Mouse (Mus musculus) embryonic facial prominence, embryonic 14.5 days (tissue): ENCODE data around the gene Bloc1s4. TPM values are rescaled to one million over a fixed set of nuclear protein-coding genes. Genes with fewer than 3 reads are reported as not detected.

Source experiments
- ATAC-seq: fragments of 200-750 bp; cut with Nextera tagmentation; 2 replicates; pipeline ENCODE4 v1.8.0; 2017; ENCODE audit warnings: low read depth, moderate number of reproducible peaks, moderate TSS enrichment
- DNase-seq: peaks from one replicate; pipeline ENCODE4 v3.0.0-alpha.2; 2015; ENCODE audit warnings: low spot score
- H3K27ac ChIP-seq: fragments of 300-500 bp; sonication (generic); replicated peaks from 2 replicates; pipeline ENCODE4 v1.5.1; 2014; ENCODE audit warnings: low read depth, mild to moderate bottlenecking, low read length, moderate library complexity
- H3K27me3 ChIP-seq: fragments of 300-500 bp; sonication (generic); replicated peaks from 2 replicates; pipeline ENCODE4 v1.6.1; 2014; ENCODE audit warnings: low read length; ENCODE audit not compliant: control insufficient read depth, insufficient read depth
- H3K36me3 ChIP-seq: fragments of 300-500 bp; sonication (generic); 2 replicates; pipeline ENCODE4 v1.6.1; 2014; ENCODE audit warnings: low read length, mixed read lengths; ENCODE audit not compliant: control insufficient read depth, insufficient read depth
- H3K4me1 ChIP-seq: fragments of 300-500 bp; sonication (generic); 2 replicates; pipeline ENCODE4 v1.6.1; 2014; ENCODE audit warnings: antibody characterized with exemption, low read length; ENCODE audit not compliant: control insufficient read depth, insufficient read depth
- H3K4me2 ChIP-seq: fragments of 300-500 bp; sonication (generic); 2 replicates; pipeline ENCODE4 v1.6.1; 2014; ENCODE audit warnings: low read depth, mild to moderate bottlenecking, low read length, moderate library complexity, mixed read lengths
- H3K4me3 ChIP-seq: fragments of 300-500 bp; sonication (generic); 2 replicates; pipeline ENCODE4 v1.5.1; 2014; ENCODE audit warnings: low read depth, mild to moderate bottlenecking, low read length
- H3K9ac ChIP-seq: fragments of 300-500 bp; sonication (generic); 2 replicates; pipeline ENCODE4 v1.6.1; 2014; ENCODE audit warnings: low read depth, mild to moderate bottlenecking, low read length, moderate library complexity, mixed read lengths
- H3K9me3 ChIP-seq: fragments of 300-500 bp; sonication (generic); 2 replicates; pipeline ENCODE4 v1.6.1; 2016; ENCODE audit warnings: low read length; ENCODE audit not compliant: control insufficient read depth
- WGBS: fragments of 180-500 bp; shearing (Covaris S2); extraction: QIAGEN DNeasy Blood & Tissue Kit; methylation state at CpG from one replicate; pipeline ENCODE4 v1.1.7; 2014; 5-methylcytosine and 5-hydroxymethylcytosine counted together
- polyA plus RNA-seq: library from polyadenylated mRNA; unstranded; fragments of >200 nt; fragmentation: Nextera tagmentation; extraction: Ambion mirVana; gene quantifications from 2 replicates; pipeline ENCODE4 v1.2.1, GENCODE M21; 2014

The Bloc1s4 gene
- polyA plus RNA-seq, 1 experiment from 2014 or later, result 27.8 TPM

GRCm38 (mm10) chr5:36704684-36705083, 43.8 kb downstream of the Bloc1s4 start:
- no peak overlapping the region for H3K4me3 ChIP-seq
- no peaks in the 10 kb centered on the region for H3K27me3 ChIP-seq
- no peak overlapping the region for H3K4me2 ChIP-seq
- H3K36me3 ChIP-seq, result no peaks in the 10 kb centered on the region
- H3K9ac ChIP-seq, result no peak overlapping the region
- ATAC-seq (no peak), DNase-seq (no peak)
- no peaks in the 10 kb centered on the region for H3K4me1 ChIP-seq
- 74% methylated on average over 6 of the region's 6 CpGs for WGBS
- no peaks in the 10 kb centered on the region for H3K9me3 ChIP-seq
- H3K27ac ChIP-seq, result no peak overlapping the region

DNA sequence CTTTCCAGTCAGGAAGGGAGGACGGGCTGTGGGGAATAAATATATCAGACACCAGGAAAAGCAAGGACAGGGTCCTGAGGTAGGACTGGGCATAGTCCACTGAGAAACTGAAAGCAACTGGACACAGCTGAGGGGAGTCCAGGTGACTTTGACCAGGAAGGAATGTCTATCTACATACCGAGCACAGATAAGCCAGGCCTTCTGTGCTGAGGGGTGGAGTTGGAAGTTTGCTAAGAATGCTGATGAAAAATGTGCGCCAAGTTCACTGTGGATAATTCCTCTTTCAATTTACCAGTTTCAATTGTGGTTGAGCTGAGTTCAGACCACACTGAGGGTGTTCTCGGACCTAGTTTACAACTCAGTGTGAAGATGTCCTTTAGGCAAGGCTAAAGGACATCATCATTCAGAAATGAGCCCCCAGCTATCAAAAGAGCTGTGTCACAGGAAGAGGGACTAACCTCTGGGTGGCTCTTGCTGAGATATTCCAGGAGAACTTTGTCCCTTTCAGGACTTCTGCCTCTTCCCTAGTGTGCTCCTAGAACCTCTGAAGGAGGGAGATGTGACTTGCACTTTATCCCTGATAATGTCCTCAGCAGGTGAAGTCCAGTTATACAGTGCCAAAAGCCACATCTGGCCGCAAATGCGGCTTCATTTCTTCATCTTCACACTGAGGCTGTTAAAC, 47.4 kb downstream of the Bloc1s4 start:
- WGBS, result 76% methylated on average over 6 of the region's 6 CpGs
- H3K9ac ChIP-seq, result no peak overlapping the region
- H3K36me3 ChIP-seq, result no peaks in the 10 kb centered on the region
- no peak for DNase-seq
- H3K4me1 ChIP-seq, result no peaks in the 10 kb centered on the region
- no peak overlapping the region for H3K27ac ChIP-seq
- no peak overlapping the region for H3K4me3 ChIP-seq
- H3K27me3 ChIP-seq, result no peaks in the 10 kb centered on the region
- H3K4me2 ChIP-seq, result no peak overlapping the region
- ATAC-seq, result no peak
- no peaks in the 10 kb centered on the region for H3K9me3 ChIP-seq

DNA sequence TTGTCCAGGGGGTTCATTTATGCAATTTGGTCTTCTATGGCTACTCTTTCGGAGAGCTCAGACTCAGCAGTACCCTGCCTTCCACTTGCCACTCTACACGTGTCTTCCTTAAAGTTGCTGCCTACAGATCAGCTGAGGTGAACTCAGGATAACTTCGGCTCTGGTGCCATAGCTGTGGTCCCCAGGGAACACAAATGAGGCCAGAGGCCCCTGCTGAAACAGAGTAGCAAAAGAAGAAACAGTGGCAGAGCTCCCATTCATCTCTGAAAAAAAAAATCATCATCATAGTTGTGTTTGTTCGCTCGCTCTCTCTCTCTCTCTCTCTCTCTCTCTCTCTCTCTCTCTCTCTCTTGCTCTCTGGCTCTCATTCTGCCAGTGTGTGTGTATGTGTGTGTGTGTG, 49.8 kb downstream of the Bloc1s4 start:
- no peak for ATAC-seq
- Histone ChIP-seq H3K9me3 (no peaks in the 10 kb centered on the region), H3K4me3 (no peak overlapping the region), H3K4me2 (no peak overlapping the region), H3K36me3 (no peaks in the 10 kb centered on the region), H3K27me3 (no peaks in the 10 kb centered on the region), H3K4me1 (peaks cover 5% of the 10 kb centered on the region; the same call in 1 of the 2 replicates), H3K27ac (no peak overlapping the region), H3K9ac (no peak overlapping the region)
- WGBS, result 59% methylated on average over 5 of the region's 5 CpGs
- DNase-seq, result no peak

DNA sequence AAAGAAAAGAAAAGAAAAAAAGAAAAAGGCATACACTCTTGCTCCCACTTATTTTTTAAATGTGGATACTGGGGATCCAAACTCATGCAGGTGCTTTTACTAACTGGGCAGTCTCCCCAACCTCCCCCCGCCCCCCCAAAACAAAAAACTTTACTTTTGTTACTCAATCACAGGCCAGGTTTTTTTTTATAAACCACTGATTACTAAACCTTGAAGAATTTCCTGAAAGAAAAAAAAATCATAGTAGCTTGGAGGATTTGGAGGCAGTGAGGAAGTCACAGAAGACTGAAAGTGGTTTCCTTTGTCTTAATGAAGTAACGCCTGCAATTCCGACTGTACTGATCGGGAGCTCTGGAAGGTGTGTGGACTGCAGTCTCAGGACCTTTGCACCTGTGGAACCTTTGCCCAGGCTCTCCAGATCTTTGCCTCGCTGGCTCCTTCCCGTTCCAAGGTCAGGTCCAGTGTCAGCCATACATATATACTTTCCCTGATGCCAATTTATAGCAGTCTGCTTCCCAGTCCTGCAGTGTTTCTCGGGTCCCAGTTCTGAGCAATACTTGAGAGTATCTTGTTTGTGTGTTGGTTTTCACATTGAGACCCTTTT, 50.3 kb downstream of the Bloc1s4 start:
- no peak overlapping the region for H3K4me3 ChIP-seq

More for the DNA sequence above, 50.3 kb downstream of the Bloc1s4 start:
- H3K4me1 ChIP-seq, result peaks cover 10% of the 10 kb centered on the region; the same call in 1 of the 2 replicates
- WGBS, result 77% methylated on average over 7 of the region's 7 CpGs
- no peak for ATAC-seq
- no peak overlapping the region for H3K4me2 ChIP-seq
- no peaks in the 10 kb centered on the region for H3K9me3 ChIP-seq
- no peak overlapping the region for H3K9ac ChIP-seq
- H3K36me3 ChIP-seq, result 0 out of 2 replicates have a peak, but pooled peaks cover 5% of the 10 kb centered on the region
- no peak for DNase-seq
- no peaks in the 10 kb centered on the region for H3K27me3 ChIP-seq
- no peak overlapping the region for H3K27ac ChIP-seq

Other genes with a start within 250 kb of the Bloc1s4 start
- gene Tbc1d14, start 155.4 kb downstream of the Bloc1s4 start, polyA plus RNA-seq, result 38.5 and 42.8 TPM in 2 replicates
- gene D5Ertd579e, start 52.6 kb downstream of the Bloc1s4 start, polyA plus RNA-seq, result 20.7 and 21.5 TPM in 2 replicates
- 582 TPM in 2 replicates for gene Mrfap1, start 48.1 kb upstream of the Bloc1s4 start, polyA plus RNA-seq
- 22.2 and 24.2 TPM in 2 replicates for gene Man2b2, start 82.0 kb upstream of the Bloc1s4 start, polyA plus RNA-seq
- gene Ppp2r2c, start 119.9 kb upstream of the Bloc1s4 start, polyA plus RNA-seq, result 2.9 and 3.1 TPM in 2 replicates
- gene Wfs1, start 240.6 kb upstream of the Bloc1s4 start, polyA plus RNA-seq, result 13.3 and 13.5 TPM in 2 replicates